18 mouse cellular contexts compared by ENCODE assay signal in genomic region chr2:127638973-127639372, GRCm38 (mm10). TPM values are rescaled to one million over a fixed set of nuclear protein-coding genes. Genes with fewer than 3 reads are reported as not detected.
A peak's percentile ranks its signal among the peaks of the same experiment; 100 is the strongest.
DNase-seq lines count a peak whose midpoint lies in the region; ATAC-seq and TF ChIP-seq lines count a peak whose summit lies in the region.
"Had no signal": no experiment of that assay in that cellular context is flagged by ENCODE, and none has a peak within 500 bp of the region (broad histone marks: within the 10 kb centered on the region; RNA-seq: fewer than 3 reads in every experiment).

No protein-coding gene starts in this region.

- 61% methylated on average over 9 of the region's 9 CpGs for WGBS in kidney, adult 2 months
- WGBS in stomach, embryonic 16.5 days: 58% methylated on average over 9 of the region's 9 CpGs
- 47% methylated on average over 9 of the region's 9 CpGs for WGBS in stomach, postnatal 0 days

- no peak for DNase-seq in kidney, adult 2 months
- no peak for DNase-seq in kidney, adult 11 months
- DNase-seq in stomach, postnatal 0 days (ENCODE audit: low spot score): no peak
- DNase-seq in gastrocnemius, postnatal 36 days: no peak
- DNase-seq: adrenal gland, adult 2 months; adrenal gland, postnatal 10 days; adrenal gland, postnatal 25 days; cerebellum, adult 11-12 months; cerebellum, adult 2 months; cerebellum, adult 9-10 months; cerebellum, postnatal 10 days; cerebellum, postnatal 25 days; forebrain, postnatal 0 days had no signal

- no peak for TF ChIP-seq CTCF in kidney, adult 2 months (conservative IDR thresholded peaks at IDR 0.05; ENCODE audit: insufficient read depth, insufficient read length, low read depth, low read length)
- TF ChIP-seq CTCF in stomach, postnatal 0 days (IDR thresholded peaks at IDR 0.05; ENCODE audit: low read depth): no peak

- H3K4me3 ChIP-seq in kidney, adult 2 months (ENCODE audit: insufficient read depth, low read depth, low read length): no peak overlapping the region
- no peak overlapping the region for H3K4me3 ChIP-seq in stomach, embryonic 16.5 days (replicated peaks; ENCODE audit: low read length)
- H3K4me3 ChIP-seq in stomach, postnatal 0 days (ENCODE audit: low read depth, low read length): no peak overlapping the region
- H3K4me3 ChIP-seq: embryonic facial prominence, embryonic 13.5 days; forebrain, embryonic 13.5 days; forebrain, embryonic 15.5 days had no signal

- H3K4me2 ChIP-seq in stomach, embryonic 16.5 days (ENCODE audit: low read depth, low read length): no peak overlapping the region
- no peak overlapping the region for H3K4me2 ChIP-seq in stomach, postnatal 0 days (replicated peaks; ENCODE audit: low read depth)
- H3K4me2 ChIP-seq: embryonic facial prominence, embryonic 13.5 days; forebrain, embryonic 13.5 days; forebrain, embryonic 15.5 days had no signal

- peak; percentile 58; the same call in 1 of the 2 replicates for ATAC-seq in stomach, embryonic 16.5 days (ENCODE audit: insufficient read depth, low FRiP score)
- peak; percentile 81 for ATAC-seq in stomach, postnatal 0 days (ENCODE audit: low FRiP score, low TSS enrichment)
- ATAC-seq: forebrain, embryonic 13.5 days; forebrain, embryonic 15.5 days; forebrain, postnatal 0 days had no signal

- H3K9me3 ChIP-seq in stomach, embryonic 16.5 days (replicated peaks; ENCODE audit: control insufficient read depth, low read length): no peaks in the 10 kb centered on the region
- H3K9me3 ChIP-seq in stomach, postnatal 0 days (ENCODE audit: control insufficient read depth, low read length): no peaks in the 10 kb centered on the region
- H3K9me3 ChIP-seq: embryonic facial prominence, embryonic 13.5 days; forebrain, embryonic 13.5 days; forebrain, embryonic 15.5 days had no signal

- TF ChIP-seq POLR2A in kidney, adult 2 months (IDR thresholded peaks at IDR 0.05; ENCODE audit: low read depth, low read length): no peak

- intact Hi-C loops in gastrocnemius, postnatal 36 days (cut with DNase I): no loop called here

- no peaks in the 10 kb centered on the region for H3K27me3 ChIP-seq in kidney, adult 2 months (replicated peaks; ENCODE audit: control insufficient read depth, insufficient read depth, low read length)
- no peaks in the 10 kb centered on the region for H3K27me3 ChIP-seq in stomach, embryonic 16.5 days (ENCODE audit: control insufficient read depth, insufficient read depth, low read length)
- no peaks in the 10 kb centered on the region for H3K27me3 ChIP-seq in stomach, postnatal 0 days (ENCODE audit: control insufficient read depth, insufficient read depth, low read length)
- H3K27me3 ChIP-seq: forebrain, embryonic 13.5 days; forebrain, embryonic 15.5 days had no signal

- TF ChIP-seq EP300 in stomach, postnatal 0 days (optimal IDR thresholded peaks at IDR 0.05): no peak

- H3K9ac ChIP-seq in stomach, embryonic 16.5 days (ENCODE audit: low read length): no peak overlapping the region
- H3K9ac ChIP-seq in stomach, postnatal 0 days (ENCODE audit: low read length): no peak overlapping the region
- H3K9ac ChIP-seq: embryonic facial prominence, embryonic 13.5 days; forebrain, embryonic 13.5 days; forebrain, embryonic 15.5 days; forebrain, postnatal 0 days had no signal

- H3K4me1 ChIP-seq in kidney, adult 2 months (ENCODE audit: control insufficient read depth, insufficient read depth, low read length): peaks cover 9% of the 10 kb centered on the region; the same call in 1 of the 2 replicates
- H3K4me1 ChIP-seq in stomach, embryonic 16.5 days (ENCODE audit: control insufficient read depth, insufficient read depth, low read length): peaks cover 10% of the 10 kb centered on the region
- H3K4me1 ChIP-seq in stomach, postnatal 0 days (replicated peaks; ENCODE audit: control insufficient read depth, insufficient read depth): no peaks in the 10 kb centered on the region
- H3K4me1 ChIP-seq: forebrain, embryonic 13.5 days; forebrain, embryonic 15.5 days had no signal

- H3K36me3 ChIP-seq in kidney, adult 2 months (ENCODE audit: control insufficient read depth, insufficient read depth, low read length): peaks cover 2% of the 10 kb centered on the region; the same call in 1 of the 2 replicates
- no peaks in the 10 kb centered on the region for H3K36me3 ChIP-seq in stomach, embryonic 16.5 days (ENCODE audit: control insufficient read depth, insufficient read depth, low read length)
- no peaks in the 10 kb centered on the region for H3K36me3 ChIP-seq in stomach, postnatal 0 days (ENCODE audit: control insufficient read depth, insufficient read depth, low read length)
- H3K36me3 ChIP-seq: embryonic facial prominence, embryonic 13.5 days; forebrain, embryonic 15.5 days had no signal

- peak overlapping the region; percentile 41 for H3K27ac ChIP-seq in kidney, adult 2 months (ENCODE audit: insufficient read depth, low read depth, low read length)
- peak overlapping the region; percentile 33; the same call in 1 of the 2 replicates for H3K27ac ChIP-seq in stomach, embryonic 16.5 days (ENCODE audit: low read length)
- H3K27ac ChIP-seq in stomach, postnatal 0 days (replicated peaks): no peak overlapping the region; the same call in 1 of the 2 replicates
- H3K27ac ChIP-seq: embryonic facial prominence, embryonic 13.5 days; forebrain, embryonic 13.5 days; forebrain, embryonic 15.5 days had no signal

RNA-seq across cellular contexts. Expression of gene Mal, which starts 17.5 kb away (rescaled TPM):
- 91.2 and 91.5 TPM in 2 replicates for polyA plus RNA-seq in kidney, adult 2 months (2012; rRNA removed)
- 143 and 246 TPM in 2 replicates for polyA plus RNA-seq in stomach, embryonic 16.5 days (2015; fragmentation: Nextera tagmentation; extraction: Ambion mirVana)
- 192 and 213 TPM in 2 replicates for polyA plus RNA-seq in stomach, postnatal 0 days (2015; fragmentation: Nextera tagmentation; extraction: Ambion mirVana)
- 1 to 10 TPM; 1.6 to 4.4 TPM for total RNA-seq in gastrocnemius, postnatal 36 days (2021)
- total RNA-seq: MEL had no signal

RNA-seq across cellular contexts. Expression of gene Mrps5, which starts 52.0 kb away (rescaled TPM):
- polyA plus RNA-seq in kidney, adult 2 months (2012; rRNA removed): 72.0 and 90.4 TPM in 2 replicates
- polyA plus RNA-seq in stomach, embryonic 16.5 days (2015; fragmentation: Nextera tagmentation; extraction: Ambion mirVana): 118 and 128 TPM in 2 replicates
- polyA plus RNA-seq in stomach, postnatal 0 days (2015; fragmentation: Nextera tagmentation; extraction: Ambion mirVana): 87.0 and 90.2 TPM in 2 replicates
- total RNA-seq in gastrocnemius, postnatal 36 days (2021): 10 to 100 TPM; 81.4 to 91.4 TPM

RNA-seq across cellular contexts. Expression of gene Zfp661, which starts 52.1 kb away (rescaled TPM):
- 3.1 and 4.1 TPM in 2 replicates for polyA plus RNA-seq in kidney, adult 2 months (2012; rRNA removed)
- 4.5 and 4.7 TPM in 2 replicates for polyA plus RNA-seq in stomach, embryonic 16.5 days (2015; fragmentation: Nextera tagmentation; extraction: Ambion mirVana)
- polyA plus RNA-seq in stomach, postnatal 0 days (2015; fragmentation: Nextera tagmentation; extraction: Ambion mirVana): 1.9 TPM in 2 replicates
- 1 to 10 TPM; 2.1 TPM for total RNA-seq in gastrocnemius, postnatal 36 days (2021)
